Mouse (Mus musculus) frontal cortex, postnatal 36 days (tissue): Measurements from ENCODE around the gene Atp6v0a4.

ENCODE experiments used
- DNase-seq, 2 experiments: peaks; one replicate each; pipeline ENCODE4 v3.0.0; 2022; ENCODE audit warnings: low spot score in 2 of 2

The Atp6v0a4 gene

DNA sequence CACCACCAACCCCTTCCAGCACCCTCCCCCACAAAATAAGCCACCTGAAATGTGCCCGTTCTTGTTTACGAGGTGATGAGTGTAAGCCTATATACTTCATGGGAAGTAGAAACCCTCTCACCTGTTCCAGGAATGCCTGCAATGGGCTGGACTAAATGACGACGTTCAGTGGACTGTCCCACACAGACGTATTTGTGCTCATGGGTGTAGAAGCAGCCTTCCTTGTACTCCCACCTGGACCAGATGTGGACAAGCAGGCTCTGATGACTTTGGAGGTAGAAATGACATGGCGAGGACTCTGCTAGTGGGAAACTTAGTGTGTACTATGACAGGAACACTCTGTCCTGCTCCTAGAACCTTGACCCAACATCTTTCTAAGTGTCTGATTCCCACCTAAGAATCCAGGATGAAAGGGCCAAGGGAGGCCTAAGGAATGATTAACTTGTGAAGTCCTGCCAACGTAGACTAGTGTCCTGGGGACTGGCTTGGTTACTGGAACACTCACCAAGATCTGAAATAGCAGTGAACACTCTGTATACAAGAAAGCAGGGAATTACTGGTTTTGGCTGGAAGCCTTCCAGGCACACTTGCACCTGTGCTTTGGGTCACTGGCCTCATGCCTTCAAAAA is at the start of gene Atp6v0a4:
TSS of gene Atp6v0a4 (minus strand) at position 380 of the 629 bp plus-strand sequence.
- DNase-seq = no peak

DNA sequence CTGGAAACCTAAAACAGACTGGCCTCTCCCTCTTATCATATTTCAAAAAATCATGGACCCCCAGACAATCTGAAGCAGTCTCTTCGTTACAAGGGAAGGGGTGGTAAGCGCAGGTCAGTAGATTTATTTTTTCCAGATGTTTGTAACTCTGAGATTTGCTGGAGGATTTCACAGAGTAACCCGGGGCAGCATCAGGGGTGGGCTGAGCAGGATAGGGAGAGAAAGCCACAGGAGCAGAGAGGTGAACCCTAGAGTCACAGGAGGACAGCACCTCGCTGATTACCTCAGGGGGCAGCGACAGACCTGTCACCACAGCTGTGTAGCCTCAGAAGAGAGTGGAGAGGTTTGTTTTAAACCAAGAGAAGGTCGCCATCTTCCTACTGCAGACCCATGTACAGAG is 41.0 kb upstream of the Atp6v0a4 start:
- DNase-seq = no peak

DNA sequence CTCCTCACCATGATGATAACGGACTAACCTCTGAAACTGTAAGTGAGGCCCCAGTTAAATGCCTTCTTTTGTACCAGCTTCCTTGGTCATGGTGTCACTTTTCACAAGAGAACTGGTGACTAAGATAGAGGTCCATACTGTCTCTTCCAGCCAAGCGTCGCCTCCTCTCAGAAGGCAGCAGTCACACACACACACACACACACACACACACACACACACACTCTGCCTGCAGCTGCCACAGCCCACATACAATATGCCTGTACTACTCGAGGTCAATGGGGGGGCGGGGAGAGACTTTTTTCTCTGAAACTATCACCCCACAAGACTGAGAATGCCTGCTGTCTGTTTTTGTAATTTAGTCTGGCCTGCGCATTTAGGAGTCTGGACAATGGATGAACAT is 40.3 kb upstream of the Atp6v0a4 start:
- peak in 1 of 2 experiments; percentile 25 for DNase-seq

GRCm38 (mm10) chr6:38162825-38163504 is 38.6 kb upstream of the Atp6v0a4 start:
- no peak for DNase-seq

GRCm38 (mm10) chr6:38160556-38160955 is 36.2 kb upstream of the Atp6v0a4 start:
- DNase-seq = no peak

DNA sequence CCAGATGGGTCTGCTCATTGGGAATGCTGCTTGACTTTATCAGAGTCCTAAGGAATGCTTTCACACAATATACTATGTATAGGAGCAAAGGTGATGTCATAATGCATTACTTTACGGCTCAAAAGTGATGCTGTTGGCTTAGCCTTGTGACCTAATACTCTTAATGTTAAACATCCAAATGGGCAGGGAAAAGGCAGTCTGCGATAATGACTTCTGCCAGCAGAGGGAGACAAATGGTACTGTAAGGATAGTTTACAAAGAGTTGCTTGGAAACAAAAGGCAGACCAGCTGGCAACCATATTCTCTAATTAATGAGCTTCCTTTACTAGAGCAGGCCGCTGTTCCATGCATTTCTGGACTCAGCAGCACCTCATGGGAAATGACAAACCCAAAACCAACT is 35.7 kb upstream of the Atp6v0a4 start:
- peak; percentile 77 to 92 for DNase-seq

GRCm38 (mm10) chr6:38159576-38159975 is 35.2 kb upstream of the Atp6v0a4 start:
- DNase-seq = no peak

DNA sequence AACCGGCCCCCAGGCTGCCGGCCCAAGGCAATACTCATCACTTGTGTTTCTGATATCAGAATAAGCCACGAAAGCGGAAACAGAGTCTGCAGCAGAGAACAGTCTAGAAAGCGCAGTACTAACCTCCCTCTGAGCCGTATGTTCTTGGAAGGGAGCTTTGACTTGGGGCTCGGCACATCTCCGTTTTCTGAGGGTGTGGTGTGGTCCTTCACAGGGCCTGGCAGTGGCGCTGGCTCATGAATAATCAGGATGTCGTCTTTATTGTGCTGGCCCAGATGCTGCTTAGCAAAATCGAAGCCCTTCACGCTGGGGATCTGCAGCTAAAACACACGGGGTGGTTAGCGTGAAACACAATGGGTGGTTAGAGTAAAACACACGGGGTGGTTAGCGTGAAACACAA is 33.5 kb upstream of the Atp6v0a4 start:
- DNase-seq = no peak

GRCm38 (mm10) chr6:38156204-38156603 is 31.8 kb upstream of the Atp6v0a4 start:
- DNase-seq = no peak

DNA sequence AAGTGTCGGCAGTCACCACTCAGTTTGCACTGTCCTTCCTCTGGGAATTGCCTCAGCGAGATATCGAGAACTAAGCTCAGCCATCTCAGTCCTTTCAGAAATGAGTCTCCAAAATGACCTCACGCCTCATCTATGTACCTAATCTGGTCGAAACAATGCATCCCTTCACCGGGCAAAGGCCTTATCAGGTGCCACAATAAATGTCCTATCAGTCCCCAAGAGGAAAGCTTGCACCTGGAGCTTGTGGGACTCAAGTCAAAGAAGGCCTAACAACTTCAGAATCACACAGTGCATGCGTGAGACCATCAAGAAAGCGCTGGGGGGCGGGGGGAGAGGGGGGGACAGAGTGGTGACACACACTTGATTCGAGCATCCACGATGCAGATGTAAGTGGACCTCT is 27.9 kb upstream of the Atp6v0a4 start:
- no peak for DNase-seq

DNA sequence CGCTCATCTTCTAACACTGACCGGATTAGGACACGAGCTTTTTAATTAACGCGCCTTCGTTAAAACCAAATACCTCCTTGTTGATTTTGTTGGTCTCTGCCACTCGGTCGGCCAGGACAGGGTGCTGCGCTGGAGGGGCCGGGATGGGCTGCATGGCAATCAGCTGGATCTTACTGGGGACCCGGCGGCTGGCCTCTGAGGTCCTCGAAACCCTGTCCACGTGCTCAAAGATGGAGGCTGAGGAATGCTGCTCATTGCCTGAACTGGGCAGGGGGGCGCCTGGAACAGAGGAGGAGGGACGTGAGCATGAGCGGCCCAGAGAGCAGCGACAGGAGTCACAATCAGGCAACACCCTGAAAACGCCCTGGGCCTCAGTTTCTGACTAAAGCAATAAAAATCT is 25.1 kb upstream of the Atp6v0a4 start:
- DNase-seq = no peak

DNA sequence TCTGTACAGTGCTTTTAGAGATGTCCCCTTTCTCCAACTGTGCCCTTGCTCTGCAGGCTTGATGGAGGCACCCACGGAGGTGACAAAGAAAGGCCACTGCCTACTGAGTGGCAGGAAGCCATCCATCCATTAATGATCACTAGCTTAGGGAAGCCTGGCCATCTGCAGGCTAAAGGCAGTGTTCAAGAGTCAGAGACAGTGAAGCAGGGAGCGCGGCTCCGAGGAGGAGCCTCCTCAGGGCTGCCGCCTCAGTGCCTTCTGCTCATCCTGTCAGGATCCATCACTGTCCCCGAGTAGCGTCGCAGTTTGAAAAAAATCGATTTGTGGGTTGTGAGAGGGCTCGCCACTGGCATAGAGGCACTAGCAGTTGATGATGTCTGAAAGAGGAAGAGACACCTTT is 24.2 kb upstream of the Atp6v0a4 start:
- DNase-seq = no peak

DNA sequence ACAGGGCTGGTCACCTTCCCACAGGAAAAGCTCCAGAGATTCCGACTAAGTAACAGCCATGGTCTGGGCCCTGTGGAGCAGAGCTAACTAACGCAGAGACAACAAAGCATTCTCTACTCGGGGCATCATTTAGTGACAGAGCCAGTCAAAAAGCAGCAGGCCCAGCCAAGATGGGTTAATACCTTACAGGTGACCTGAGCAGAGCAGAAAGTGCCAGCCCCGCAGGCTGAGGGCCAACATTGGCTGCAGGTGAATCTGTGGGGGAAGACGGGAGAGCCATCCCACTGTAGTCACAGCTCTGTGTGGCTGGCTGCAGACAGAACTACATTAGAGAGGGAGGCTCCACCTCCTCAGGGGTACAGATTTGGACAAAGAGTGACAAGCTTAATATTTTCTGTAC is 22.9 kb upstream of the Atp6v0a4 start:
- no peak for DNase-seq

DNA sequence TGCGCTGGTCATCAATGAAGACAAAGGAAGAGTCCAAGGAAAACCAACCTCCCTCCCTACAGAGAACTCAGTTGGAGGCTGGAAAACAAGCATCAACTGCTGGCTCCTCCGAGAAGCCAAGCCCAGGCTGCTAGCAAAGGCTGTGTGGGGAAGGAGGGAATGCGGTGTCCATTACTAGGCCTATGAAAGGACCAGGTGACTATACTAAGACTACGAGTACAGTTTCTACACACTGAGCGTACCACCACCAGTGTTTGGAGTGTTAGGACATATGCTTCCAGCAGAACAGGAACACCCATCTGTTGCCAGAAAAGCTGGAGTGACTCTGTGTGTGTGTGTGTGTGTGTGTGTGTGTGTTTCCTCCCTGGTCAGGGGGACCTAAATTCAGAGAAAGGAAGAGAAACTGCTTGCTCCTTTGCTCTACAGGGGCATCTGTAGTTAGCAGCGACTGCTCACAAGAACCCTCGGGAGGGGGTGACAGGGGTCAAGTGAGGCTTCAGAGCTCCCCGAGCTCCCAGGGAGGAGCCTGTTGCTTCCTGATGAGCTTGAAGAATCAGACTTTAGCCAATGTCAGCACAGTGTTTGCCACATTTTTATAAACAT is 21.2 kb upstream of the Atp6v0a4 start:
- no peak for DNase-seq

DNA sequence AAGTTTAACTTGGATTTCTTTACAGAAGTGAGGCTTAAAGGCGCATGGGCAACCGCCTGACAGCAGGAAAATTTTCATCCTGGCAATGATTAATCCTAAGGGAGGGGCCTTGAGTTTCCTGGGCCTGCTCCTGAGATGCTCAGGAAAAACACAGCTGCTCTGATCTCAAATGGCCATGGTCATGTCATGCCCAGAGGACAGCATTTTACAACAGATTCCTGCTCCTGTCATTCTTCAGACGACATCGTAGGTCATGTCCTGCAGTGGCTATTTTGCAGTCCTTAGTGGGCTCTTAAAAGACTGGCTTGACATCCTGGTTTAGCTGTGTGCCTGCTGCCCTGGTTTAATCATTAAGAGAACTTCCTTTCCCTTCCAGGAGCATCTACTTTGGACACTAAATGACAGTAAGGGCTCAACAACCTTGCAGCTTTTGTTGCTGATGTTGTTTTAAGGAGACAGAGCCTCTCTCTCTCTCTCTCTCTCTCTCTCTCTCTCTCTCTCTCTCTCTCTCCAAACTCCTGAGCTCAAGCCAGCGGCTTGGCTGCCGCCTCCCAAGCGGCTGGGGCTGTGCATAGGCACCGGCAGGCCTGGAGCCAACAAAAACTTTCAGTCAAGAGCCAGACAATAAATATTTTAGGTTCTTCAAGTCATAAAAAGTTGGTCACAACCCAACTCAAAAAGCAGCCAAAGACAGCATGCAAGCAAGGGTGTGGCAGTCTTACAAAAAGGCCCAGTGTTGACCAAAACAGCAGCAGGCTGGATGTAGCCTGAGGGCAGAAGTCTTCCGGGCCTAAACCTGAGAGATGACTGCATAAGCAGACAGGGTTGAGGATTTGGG is 20.0 kb upstream of the Atp6v0a4 start:
- peak in 1 of 2 experiments; percentile 33 for DNase-seq

- DNase-seq = no peak
These were observed 16.0 kb upstream of the Atp6v0a4 start for GRCm38 (mm10) chr6:38140402-38140801.

DNA sequence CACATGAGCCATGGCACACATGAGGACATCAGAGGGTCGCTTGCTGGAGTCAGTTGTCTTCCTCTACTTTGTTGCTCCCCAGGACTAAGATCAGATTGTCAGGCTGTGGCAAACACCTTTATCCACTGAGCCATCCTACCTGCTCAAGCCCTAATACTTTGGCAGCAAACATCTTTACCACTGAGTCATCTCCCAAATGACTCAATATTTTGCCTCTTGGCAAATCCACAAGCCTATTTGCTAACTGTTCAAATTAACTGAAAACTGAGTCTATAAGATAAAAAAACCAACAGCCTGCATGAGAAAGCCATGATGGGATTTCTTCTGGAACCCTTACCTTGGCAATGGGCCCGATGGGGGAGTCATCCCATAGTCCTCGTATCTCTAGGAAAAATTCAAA is 14.7 kb upstream of the Atp6v0a4 start:
- no peak for DNase-seq

GRCm38 (mm10) chr6:38134806-38135559 is 10.6 kb upstream of the Atp6v0a4 start:
- DNase-seq = peak; percentile 75 to 80

DNA sequence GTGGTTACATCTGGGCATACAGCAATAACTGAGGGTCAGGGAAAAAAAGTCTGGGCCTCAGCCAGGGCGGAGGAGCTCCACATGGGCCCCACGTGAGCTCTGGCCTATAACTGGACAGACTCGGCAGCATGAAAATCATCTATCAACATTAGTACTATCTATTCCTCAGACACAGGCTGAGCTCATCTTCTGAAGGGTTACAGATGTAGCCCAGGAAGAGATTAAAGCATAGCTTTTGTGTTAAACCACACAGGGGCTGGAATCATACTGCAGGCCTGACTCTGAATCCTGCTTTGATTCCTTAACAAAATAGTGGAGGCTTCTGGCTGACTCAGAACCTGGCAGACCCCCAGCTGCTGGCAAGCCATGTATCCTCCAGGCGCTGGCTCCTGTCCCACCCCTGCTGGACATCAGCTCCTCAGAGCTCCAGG is 7.4 kb upstream of the Atp6v0a4 start:
- no peak for DNase-seq

GRCm38 (mm10) chr6:38129883-38130282 is 5.5 kb upstream of the Atp6v0a4 start:
- no peak for DNase-seq

- DNase-seq = no peak
These were observed 3.7 kb upstream of the Atp6v0a4 start for GRCm38 (mm10) chr6:38128115-38128514.

- no peak for DNase-seq
These were observed 1.1 kb upstream of the Atp6v0a4 start for GRCm38 (mm10) chr6:38125462-38125861.
